Mouse (Mus musculus): ENCODE data around the gene Pmvk. TPM values are rescaled to one million over a fixed set of nuclear protein-coding genes. Genes with fewer than 3 reads are reported as not detected.

The Pmvk gene
- total and polyA plus RNA-seq, 2 experiments from 2014 or later: 80.1 to 96.8 TPM

DNA sequence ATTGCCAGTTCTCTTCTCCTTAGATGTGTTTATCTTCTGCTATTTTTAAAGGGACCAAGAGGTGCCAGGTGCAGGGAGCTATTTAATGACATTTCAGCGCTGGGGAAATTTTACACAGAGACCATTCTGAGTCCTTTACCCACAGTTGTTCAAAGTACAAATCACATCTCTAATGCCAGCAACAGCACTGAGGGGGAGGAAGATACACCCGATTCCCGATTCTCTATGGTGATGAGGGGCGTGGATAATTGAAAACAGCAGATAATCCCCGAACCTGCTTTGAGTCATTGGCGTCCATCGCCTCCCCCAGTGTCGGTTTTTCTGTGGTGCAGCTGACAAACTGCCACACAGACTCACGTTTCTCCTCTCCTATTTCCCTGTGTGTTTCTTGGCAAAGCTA is 53.7 kb downstream of the Pmvk start:
- H3K27ac ChIP-seq (ENCODE audit: low read depth, low read length): no peak overlapping the region
- H3K9ac ChIP-seq: no peak overlapping the region
- no peak overlapping the region for H3K4me2 ChIP-seq (ENCODE audit: low read depth)
- WGBS: 25% methylated on average over 9 of the region's 9 CpGs
- DNase-seq (no peak), ATAC-seq (no peak)
- H3K4me3 ChIP-seq (ENCODE audit: low read depth, low read length): no peak overlapping the region
- no peaks in the 10 kb centered on the region for H3K27me3 ChIP-seq (ENCODE audit: insufficient read depth, low read length)
- H3K36me3 ChIP-seq (ENCODE audit: insufficient read depth): no peaks in the 10 kb centered on the region
- H3K9me3 ChIP-seq (ENCODE audit: low read length): no peaks in the 10 kb centered on the region
- H3K4me1 ChIP-seq (ENCODE audit: insufficient read depth): 0 out of 2 replicates have a peak, but pooled peaks cover 6% of the 10 kb centered on the region
- TF ChIP-seq CTCF (IDR thresholded peaks at IDR 0.05; ENCODE audit: low read depth): no peak

DNA sequence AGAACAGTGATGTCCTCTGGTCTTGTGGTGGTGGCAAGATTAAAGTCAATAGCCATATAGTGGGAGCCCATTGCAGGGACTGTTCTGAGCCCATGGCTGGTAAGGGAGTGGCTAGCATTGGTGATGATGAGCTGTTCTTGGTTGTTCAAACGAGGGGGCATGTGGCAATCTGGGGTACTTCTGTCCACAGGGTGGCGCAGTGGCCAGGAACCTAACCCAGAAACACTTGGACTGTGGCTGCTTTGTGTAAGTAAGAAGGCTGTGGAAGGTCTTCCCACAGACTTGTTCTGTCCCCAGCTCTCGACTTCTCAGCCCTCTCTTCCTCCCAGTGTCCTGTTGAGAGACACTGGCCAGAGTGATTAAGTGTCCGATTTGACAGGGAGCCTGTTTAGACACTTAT is 56.6 kb downstream of the Pmvk start:
- Histone ChIP-seq H3K9ac (0 out of 2 replicates have a peak overlapping the region, but pooled peaks have one; percentile 19), H3K36me3 (ENCODE audit: insufficient read depth) (no peaks in the 10 kb centered on the region), H3K9me3 (ENCODE audit: low read length) (no peaks in the 10 kb centered on the region), H3K4me1 (ENCODE audit: insufficient read depth) (0 out of 2 replicates have a peak, but pooled peaks cover 6% of the 10 kb centered on the region), H3K27me3 (ENCODE audit: insufficient read depth, low read length) (no peaks in the 10 kb centered on the region), H3K27ac (ENCODE audit: low read depth, low read length) (0 out of 2 replicates have a peak overlapping the region, but pooled peaks have one; percentile 11), H3K4me3 (ENCODE audit: low read depth, low read length) (no peak overlapping the region), H3K4me2 (ENCODE audit: low read depth) (peak overlapping the region; percentile 30)
- TF ChIP-seq CTCF (IDR thresholded peaks at IDR 0.05; ENCODE audit: low read depth): peak; percentile 80
- peak; percentile 78 for DNase-seq
- peak; percentile 81 for ATAC-seq
- 12% methylated on average over 4 of the region's 4 CpGs for WGBS

DNA sequence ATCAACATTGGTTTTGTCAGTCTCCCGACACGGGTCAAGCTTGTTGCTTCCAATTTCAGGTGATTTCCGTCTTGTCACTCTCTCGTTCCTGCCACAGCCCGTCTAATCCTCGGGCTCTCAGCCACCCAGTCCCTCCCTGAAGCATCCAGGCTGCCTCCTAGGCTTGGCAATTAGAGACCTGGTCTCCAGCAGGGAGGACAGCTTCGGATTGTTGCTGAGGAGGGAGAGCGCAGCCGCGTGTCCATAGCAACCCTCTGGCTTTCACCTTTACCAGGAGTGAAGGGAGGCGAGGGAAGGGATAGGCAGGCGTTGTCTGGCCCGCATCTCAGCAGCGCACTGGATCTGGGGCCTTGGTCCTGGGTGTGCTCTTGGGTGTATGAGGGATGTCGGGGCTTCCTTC is 57.1 kb downstream of the Pmvk start:
- Histone ChIP-seq H3K4me2 (ENCODE audit: low read depth) (peak overlapping the region; percentile 30), H3K27ac (ENCODE audit: low read depth, low read length) (0 out of 2 replicates have a peak overlapping the region, but pooled peaks have one; percentile 11)
- 11% methylated on average over 15 of the region's 15 CpGs for WGBS

DNA sequence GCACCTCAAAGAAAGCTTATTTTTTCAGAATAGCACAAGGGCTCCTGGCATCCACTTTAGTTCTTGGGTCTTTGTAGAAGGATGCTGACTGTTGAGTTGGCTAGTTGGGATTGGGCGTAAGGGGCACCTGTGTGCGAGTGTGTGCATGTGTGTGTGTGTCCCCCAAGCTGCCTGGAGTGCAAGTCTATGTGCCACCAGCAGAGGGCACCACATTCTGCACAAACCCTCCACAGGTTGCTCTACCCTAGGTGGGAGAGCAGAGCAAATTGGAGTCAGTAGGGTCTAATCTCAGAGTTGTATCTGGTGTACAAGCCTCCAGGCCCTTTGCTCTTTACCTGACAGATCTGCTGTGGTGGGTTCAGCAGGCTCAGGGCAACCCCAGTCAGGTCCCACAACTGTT is 57.9 kb downstream of the Pmvk start:
- Histone ChIP-seq H3K4me1 (ENCODE audit: insufficient read depth) (0 out of 2 replicates have a peak, but pooled peaks cover 6% of the 10 kb centered on the region), H3K27me3 (ENCODE audit: insufficient read depth, low read length) (no peaks in the 10 kb centered on the region), H3K27ac (ENCODE audit: low read depth, low read length) (no peak overlapping the region), H3K36me3 (ENCODE audit: insufficient read depth) (no peaks in the 10 kb centered on the region), H3K4me3 (ENCODE audit: low read depth, low read length) (no peak overlapping the region), H3K9me3 (ENCODE audit: low read length) (no peaks in the 10 kb centered on the region), H3K9ac (no peak overlapping the region), H3K4me2 (ENCODE audit: low read depth) (no peak overlapping the region)
- DNase-seq: peak; percentile 38
- ATAC-seq: no peak
- peak; percentile 73 for TF ChIP-seq CTCF (IDR thresholded peaks at IDR 0.05; ENCODE audit: low read depth)
- WGBS: 94% methylated on average over 2 of the region's 2 CpGs

More for the DNA sequence above, 57.1 kb downstream of the Pmvk start:
- Histone ChIP-seq H3K36me3 (ENCODE audit: insufficient read depth) (no peaks in the 10 kb centered on the region), H3K4me3 (ENCODE audit: low read depth, low read length) (no peak overlapping the region), H3K9me3 (ENCODE audit: low read length) (no peaks in the 10 kb centered on the region), H3K4me1 (ENCODE audit: insufficient read depth) (0 out of 2 replicates have a peak, but pooled peaks cover 6% of the 10 kb centered on the region), H3K27me3 (ENCODE audit: insufficient read depth, low read length) (no peaks in the 10 kb centered on the region), H3K9ac (0 out of 2 replicates have a peak overlapping the region, but pooled peaks have one; percentile 19)
- DNase-seq: no peak
- TF ChIP-seq CTCF (IDR thresholded peaks at IDR 0.05; ENCODE audit: low read depth): no peak
- ATAC-seq: peak; percentile 77

DNA sequence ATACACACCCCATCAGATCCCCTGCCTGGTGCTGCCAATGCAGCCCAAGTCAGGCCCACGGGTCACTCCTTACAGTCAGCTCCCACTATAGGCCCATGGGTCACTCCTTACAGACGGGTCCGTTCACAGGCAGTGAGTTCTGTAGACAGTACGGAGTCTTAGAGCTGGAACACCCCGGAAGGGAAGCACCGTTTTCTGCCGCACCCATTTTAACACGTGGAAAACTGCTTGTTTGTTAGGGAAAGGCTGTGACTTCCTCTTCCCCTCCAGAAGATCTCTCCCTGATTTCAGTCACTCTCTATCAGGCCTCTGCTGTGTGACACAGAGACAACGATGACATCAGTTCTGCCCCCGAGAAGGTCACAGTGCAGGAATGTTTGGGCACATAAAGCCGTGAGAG is 61.1 kb downstream of the Pmvk start:
- DNase-seq: no peak
- no peak for ATAC-seq
- no peak overlapping the region for H3K27ac ChIP-seq (ENCODE audit: low read depth, low read length)
- 0 out of 2 replicates have a peak, but pooled peaks cover 6% of the 10 kb centered on the region for H3K4me1 ChIP-seq (ENCODE audit: insufficient read depth)
- no peak overlapping the region for H3K4me3 ChIP-seq (ENCODE audit: low read depth, low read length)
- 81% methylated on average over 11 of the region's 11 CpGs for WGBS
- H3K27me3 ChIP-seq (ENCODE audit: insufficient read depth, low read length): no peaks in the 10 kb centered on the region
- no peaks in the 10 kb centered on the region for H3K36me3 ChIP-seq (ENCODE audit: insufficient read depth)
- H3K4me2 ChIP-seq (ENCODE audit: low read depth): no peak overlapping the region
- H3K9ac ChIP-seq: no peak overlapping the region
- H3K9me3 ChIP-seq (ENCODE audit: low read length): no peaks in the 10 kb centered on the region
- TF ChIP-seq CTCF (IDR thresholded peaks at IDR 0.05; ENCODE audit: low read depth): no peak

DNA sequence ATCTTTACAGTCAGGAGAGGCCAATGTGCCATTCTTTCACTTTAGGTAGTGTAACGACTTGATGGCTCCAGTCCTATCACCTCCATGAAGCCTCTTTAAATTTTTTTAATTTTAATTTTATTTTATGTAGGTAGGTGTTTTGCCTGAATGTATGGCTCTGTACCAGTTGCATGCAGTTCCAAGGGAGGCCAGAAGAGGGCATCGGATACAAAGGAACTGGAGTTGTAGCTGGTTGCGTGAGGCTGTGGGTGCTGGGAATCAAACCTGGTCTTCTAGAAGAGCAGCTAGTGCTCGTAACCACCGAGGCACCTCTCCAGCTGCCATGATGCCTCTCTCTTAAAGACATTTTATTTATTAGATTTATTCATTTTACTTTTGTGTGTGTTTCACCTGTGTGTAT is 62.0 kb downstream of the Pmvk start:
- H3K27ac ChIP-seq (ENCODE audit: low read depth, low read length): no peak overlapping the region
- 0 out of 2 replicates have a peak, but pooled peaks cover 4% of the 10 kb centered on the region for H3K4me1 ChIP-seq (ENCODE audit: insufficient read depth)
- no peak overlapping the region for H3K4me2 ChIP-seq (ENCODE audit: low read depth)
- H3K27me3 ChIP-seq (ENCODE audit: insufficient read depth, low read length): no peaks in the 10 kb centered on the region
- WGBS: 91% methylated on average over 5 of the region's 5 CpGs
- peak; percentile 55 for TF ChIP-seq CTCF (IDR thresholded peaks at IDR 0.05; ENCODE audit: low read depth)
- H3K9ac ChIP-seq: no peak overlapping the region
- DNase-seq (no peak), ATAC-seq (no peak)
- no peaks in the 10 kb centered on the region for H3K9me3 ChIP-seq (ENCODE audit: low read length)
- H3K4me3 ChIP-seq (ENCODE audit: low read depth, low read length): no peak overlapping the region
- no peaks in the 10 kb centered on the region for H3K36me3 ChIP-seq (ENCODE audit: insufficient read depth)

Other genes starting within 250 kb of the Pmvk start
- 53.6 and 74.1 TPM in 2 replicates for gene Thbs3, start 239.4 kb upstream of the Pmvk start, total RNA-seq (2014; rRNA removed)
- gene Thbs3, start 239.4 kb upstream of the Pmvk start, polyA plus RNA-seq (2015; fragmentation: Nextera tagmentation; extraction: Ambion mirVana): 31.1 and 42.8 TPM in 2 replicates
- gene Mtx1, start 227.5 kb upstream of the Pmvk start, total RNA-seq (2014; rRNA removed): 142 and 167 TPM in 2 replicates
- 199 and 212 TPM in 2 replicates for gene Mtx1, start 227.5 kb upstream of the Pmvk start, polyA plus RNA-seq (2015; fragmentation: Nextera tagmentation; extraction: Ambion mirVana)
- gene Muc1, start 225.5 kb upstream of the Pmvk start, total RNA-seq (2014; rRNA removed): 1.3 and 1.6 TPM in 2 replicates
- 0.27 and 0.35 TPM in 2 replicates for gene Muc1, start 225.5 kb upstream of the Pmvk start, polyA plus RNA-seq (2015; fragmentation: Nextera tagmentation; extraction: Ambion mirVana)
- gene Krtcap2, start 208.6 kb upstream of the Pmvk start, total RNA-seq (2014; rRNA removed): 67.0 and 68.1 TPM in 2 replicates
- gene Krtcap2, start 208.6 kb upstream of the Pmvk start, polyA plus RNA-seq (2015; fragmentation: Nextera tagmentation; extraction: Ambion mirVana): 221 and 244 TPM in 2 replicates
- 83.0 and 98.3 TPM in 2 replicates for gene Trim46, start 208.2 kb upstream of the Pmvk start, total RNA-seq (2014; rRNA removed)
- 56.0 and 63.5 TPM in 2 replicates for gene Trim46, start 208.2 kb upstream of the Pmvk start, polyA plus RNA-seq (2015; fragmentation: Nextera tagmentation; extraction: Ambion mirVana)
- gene Dpm3, start 195.2 kb upstream of the Pmvk start, total RNA-seq (2014; rRNA removed): 66.7 and 160 TPM in 2 replicates
- gene Dpm3, start 195.2 kb upstream of the Pmvk start, polyA plus RNA-seq (2015; fragmentation: Nextera tagmentation; extraction: Ambion mirVana): 74.9 and 96.8 TPM in 2 replicates
- gene Slc50a1, start 184.0 kb upstream of the Pmvk start, total RNA-seq (2014; rRNA removed): 22.1 and 26.7 TPM in 2 replicates
- gene Slc50a1, start 184.0 kb upstream of the Pmvk start, polyA plus RNA-seq (2015; fragmentation: Nextera tagmentation; extraction: Ambion mirVana): 34.8 and 36.8 TPM in 2 replicates
- gene Efna1, start 173.4 kb upstream of the Pmvk start, total RNA-seq (2014; rRNA removed): 5.5 and 8.4 TPM in 2 replicates
- gene Efna1, start 173.4 kb upstream of the Pmvk start, polyA plus RNA-seq (2015; fragmentation: Nextera tagmentation; extraction: Ambion mirVana): 10.8 and 11.1 TPM in 2 replicates
- 76.7 and 80.7 TPM in 2 replicates for gene Efna3, start 131.6 kb upstream of the Pmvk start, total RNA-seq (2014; rRNA removed)
- 68.9 and 73.8 TPM in 2 replicates for gene Efna3, start 131.6 kb upstream of the Pmvk start, polyA plus RNA-seq (2015; fragmentation: Nextera tagmentation; extraction: Ambion mirVana)
- gene Efna4, start 116.5 kb upstream of the Pmvk start, total RNA-seq (2014; rRNA removed): 8.4 and 11.1 TPM in 2 replicates
- gene Efna4, start 116.5 kb upstream of the Pmvk start, polyA plus RNA-seq (2015; fragmentation: Nextera tagmentation; extraction: Ambion mirVana): 7.8 and 8.1 TPM in 2 replicates
- 47.9 and 53.3 TPM in 2 replicates for gene Adam15, start 104.5 kb upstream of the Pmvk start, total RNA-seq (2014; rRNA removed)
- gene Adam15, start 104.5 kb upstream of the Pmvk start, polyA plus RNA-seq (2015; fragmentation: Nextera tagmentation; extraction: Ambion mirVana): 50.1 and 56.4 TPM in 2 replicates
- gene Dcst2, start 92.6 kb upstream of the Pmvk start, total RNA-seq (2014; rRNA removed): 0.19 and 0.46 TPM in 2 replicates
- gene Dcst2, start 92.6 kb upstream of the Pmvk start, polyA plus RNA-seq (2015; fragmentation: Nextera tagmentation; extraction: Ambion mirVana): 0.43 and 0.56 TPM in 2 replicates
- gene Dcst1, start 89.3 kb upstream of the Pmvk start, total RNA-seq (2014; rRNA removed): 0.15 TPM in 1 of 2 replicates, not detected in the other
- gene Dcst1, start 89.3 kb upstream of the Pmvk start, polyA plus RNA-seq (2015; fragmentation: Nextera tagmentation; extraction: Ambion mirVana): 0.89 and 1.3 TPM in 2 replicates
- 2.1 and 4.9 TPM in 2 replicates for gene Zbtb7b, start 59.8 kb upstream of the Pmvk start, total RNA-seq (2014; rRNA removed)
- gene Zbtb7b, start 59.8 kb upstream of the Pmvk start, polyA plus RNA-seq (2015; fragmentation: Nextera tagmentation; extraction: Ambion mirVana): 0.33 and 0.75 TPM in 2 replicates
- 4.2 TPM in 1 of 2 replicates, not detected in the other for gene Lenep, start 51.7 kb upstream of the Pmvk start, total RNA-seq (2014; rRNA removed)
- 0.40 TPM in 1 of 2 replicates, not detected in the other for gene Lenep, start 51.7 kb upstream of the Pmvk start, polyA plus RNA-seq (2015; fragmentation: Nextera tagmentation; extraction: Ambion mirVana)
- gene Flad1, start 42.7 kb upstream of the Pmvk start, total RNA-seq (2014; rRNA removed): 25.6 and 34.9 TPM in 2 replicates
- 30.9 and 31.5 TPM in 2 replicates for gene Flad1, start 42.7 kb upstream of the Pmvk start, polyA plus RNA-seq (2015; fragmentation: Nextera tagmentation; extraction: Ambion mirVana)
- gene Cks1b, start 36.2 kb upstream of the Pmvk start, total RNA-seq (2014; rRNA removed): 24.5 and 27.3 TPM in 2 replicates
- 93.9 and 109 TPM in 2 replicates for gene Cks1b, start 36.2 kb upstream of the Pmvk start, polyA plus RNA-seq (2015; fragmentation: Nextera tagmentation; extraction: Ambion mirVana)
- gene Shc1, start 36.1 kb upstream of the Pmvk start, total RNA-seq (2014; rRNA removed): 15.8 and 19.8 TPM in 2 replicates
- gene Shc1, start 36.1 kb upstream of the Pmvk start, polyA plus RNA-seq (2015; fragmentation: Nextera tagmentation; extraction: Ambion mirVana): 11.3 and 11.8 TPM in 2 replicates
- 62.5 and 72.1 TPM in 2 replicates for gene Pygo2, start 24.3 kb upstream of the Pmvk start, total RNA-seq (2014; rRNA removed)
- 42.5 and 43.5 TPM in 2 replicates for gene Pygo2, start 24.3 kb upstream of the Pmvk start, polyA plus RNA-seq (2015; fragmentation: Nextera tagmentation; extraction: Ambion mirVana)
- 16.9 and 21.6 TPM in 2 replicates for gene Pbxip1, start 17.8 kb upstream of the Pmvk start, total RNA-seq (2014; rRNA removed)
- 16.9 and 27.8 TPM in 2 replicates for gene Pbxip1, start 17.8 kb upstream of the Pmvk start, polyA plus RNA-seq (2015; fragmentation: Nextera tagmentation; extraction: Ambion mirVana)
- gene Kcnn3, start 65.6 kb downstream of the Pmvk start, total RNA-seq (2014; rRNA removed): 11.5 and 13.6 TPM in 2 replicates
- gene Kcnn3, start 65.6 kb downstream of the Pmvk start, polyA plus RNA-seq (2015; fragmentation: Nextera tagmentation; extraction: Ambion mirVana): 3.0 and 5.1 TPM in 2 replicates

Data from forebrain, postnatal 0 days (tissue).